Mouse (Mus musculus): Measurements from ENCODE around the gene Sntn. TPM values are rescaled to one million over a fixed set of nuclear protein-coding genes. Genes with fewer than 3 reads are reported as not detected.

Sntn gene
- 0.20 TPM in 1 of 2 replicates, not detected in the other for polyA plus RNA-seq (2015; fragmentation: Nextera tagmentation; extraction: Ambion mirVana)

- no peak within 1 kb of the TSS for H3K4me3 ChIP-seq (replicated peaks; ENCODE audit: low read length)
- H3K4me2 ChIP-seq (ENCODE audit: low read length), result no peak within 1 kb of the TSS
- 89% methylated on average over 2 of the region's 2 CpGs for WGBS
- H3K4me1 ChIP-seq (replicated peaks; ENCODE audit: control insufficient read depth, insufficient read depth, low read length), result no peaks in the 10 kb centered on the region
- H3K27me3 ChIP-seq (replicated peaks; ENCODE audit: control insufficient read depth, insufficient read depth, low read length), result no peaks in the 10 kb centered on the region
- no peak within 1 kb of the TSS for H3K9ac ChIP-seq (replicated peaks; ENCODE audit: low read depth, low read length)
- H3K9me3 ChIP-seq (ENCODE audit: control insufficient read depth, low read length), result no peaks in the 10 kb centered on the region
- H3K36me3 ChIP-seq (ENCODE audit: control insufficient read depth, insufficient read depth), result no peaks in the 10 kb centered on the region
- no peak for ATAC-seq
- H3K27ac ChIP-seq (ENCODE audit: low read length), result no peak within 1 kb of the TSS
Measured at GRCm38 (mm10) chr14:13670576-13670975, at the start of gene Sntn. Gene Sntn (plus strand): TSS chr14:13670876.

GRCm38 (mm10) chr14:13649865-13650264 is 20.8 kb upstream of the Sntn start:
- peaks cover 16% of the 10 kb centered on the region for H3K4me1 ChIP-seq (replicated peaks; ENCODE audit: control insufficient read depth, insufficient read depth, low read length)
- no peaks in the 10 kb centered on the region for H3K36me3 ChIP-seq (ENCODE audit: control insufficient read depth, insufficient read depth)
- 55% methylated on average over 1 of the region's 1 CpGs for WGBS
- H3K27me3 ChIP-seq (replicated peaks; ENCODE audit: control insufficient read depth, insufficient read depth, low read length), result no peaks in the 10 kb centered on the region
- H3K9ac ChIP-seq (replicated peaks; ENCODE audit: low read depth, low read length), result no peak overlapping the region
- peak; percentile 76 for ATAC-seq
- H3K4me3 ChIP-seq (replicated peaks; ENCODE audit: low read length), result no peak overlapping the region
- H3K4me2 ChIP-seq (ENCODE audit: low read length), result no peak overlapping the region
- no peaks in the 10 kb centered on the region for H3K9me3 ChIP-seq (ENCODE audit: control insufficient read depth, low read length)
- no peak overlapping the region for H3K27ac ChIP-seq (ENCODE audit: low read length)

GRCm38 (mm10) chr14:13651039-13651438 is 19.6 kb upstream of the Sntn start:
- no peak for ATAC-seq
- no peak overlapping the region for H3K9ac ChIP-seq (replicated peaks; ENCODE audit: low read depth, low read length)
- peak overlapping the region; percentile 0; the same call in 1 of the 2 replicates for H3K27ac ChIP-seq (ENCODE audit: low read length)
- WGBS, result 89% methylated on average over 1 of the region's 1 CpGs
- no peaks in the 10 kb centered on the region for H3K36me3 ChIP-seq (ENCODE audit: control insufficient read depth, insufficient read depth)
- no peaks in the 10 kb centered on the region for H3K27me3 ChIP-seq (replicated peaks; ENCODE audit: control insufficient read depth, insufficient read depth, low read length)
- no peak overlapping the region for H3K4me3 ChIP-seq (replicated peaks; ENCODE audit: low read length)
- H3K9me3 ChIP-seq (ENCODE audit: control insufficient read depth, low read length), result no peaks in the 10 kb centered on the region
- H3K4me2 ChIP-seq (ENCODE audit: low read length), result no peak overlapping the region
- peaks cover 16% of the 10 kb centered on the region for H3K4me1 ChIP-seq (replicated peaks; ENCODE audit: control insufficient read depth, insufficient read depth, low read length)

- no peaks in the 10 kb centered on the region for H3K36me3 ChIP-seq (ENCODE audit: control insufficient read depth, insufficient read depth)
Measured at GRCm38 (mm10) chr14:13651541-13652298, 19.0 kb upstream of the Sntn start.

GRCm38 (mm10) chr14:13686716-13687115 is 16.0 kb downstream of the Sntn start:
- 85% methylated on average over 1 of the region's 1 CpGs for WGBS
- no peaks in the 10 kb centered on the region for H3K27me3 ChIP-seq (replicated peaks; ENCODE audit: control insufficient read depth, insufficient read depth, low read length)
- no peak for ATAC-seq

More at GRCm38 (mm10) chr14:13651541-13652298, 19.0 kb upstream of the Sntn start:
- ATAC-seq, result peak; percentile 96
- WGBS, result 3% methylated on average over 2 of the region's 2 CpGs
- Histone ChIP-seq H3K9me3 (ENCODE audit: control insufficient read depth, low read length) (no peaks in the 10 kb centered on the region), H3K27me3 (replicated peaks; ENCODE audit: control insufficient read depth, insufficient read depth, low read length) (no peaks in the 10 kb centered on the region), H3K4me1 (replicated peaks; ENCODE audit: control insufficient read depth, insufficient read depth, low read length) (peaks cover 16% of the 10 kb centered on the region), H3K4me2 (ENCODE audit: low read length) (no peak overlapping the region), H3K4me3 (replicated peaks; ENCODE audit: low read length) (no peak overlapping the region), H3K27ac (ENCODE audit: low read length) (peak overlapping the region; percentile 47), H3K9ac (replicated peaks; ENCODE audit: low read depth, low read length) (no peak overlapping the region)

GRCm38 (mm10) chr14:13690426-13690825 is 19.8 kb downstream of the Sntn start:
- no peak overlapping the region for H3K4me2 ChIP-seq (ENCODE audit: low read length)
- H3K9me3 ChIP-seq (ENCODE audit: control insufficient read depth, low read length), result no peaks in the 10 kb centered on the region
- no peaks in the 10 kb centered on the region for H3K4me1 ChIP-seq (replicated peaks; ENCODE audit: control insufficient read depth, insufficient read depth, low read length)
- no peak overlapping the region for H3K4me3 ChIP-seq (replicated peaks; ENCODE audit: low read length)
- H3K27me3 ChIP-seq (replicated peaks; ENCODE audit: control insufficient read depth, insufficient read depth, low read length), result no peaks in the 10 kb centered on the region
- no peak overlapping the region for H3K9ac ChIP-seq (replicated peaks; ENCODE audit: low read depth, low read length)
- 71% methylated on average over 2 of the region's 2 CpGs for WGBS
- H3K27ac ChIP-seq (ENCODE audit: low read length), result no peak overlapping the region
- ATAC-seq, result no peak
- no peaks in the 10 kb centered on the region for H3K36me3 ChIP-seq (ENCODE audit: control insufficient read depth, insufficient read depth)

More at GRCm38 (mm10) chr14:13686716-13687115, 16.0 kb downstream of the Sntn start:
- no peak overlapping the region for H3K4me2 ChIP-seq (ENCODE audit: low read length)
- no peak overlapping the region for H3K9ac ChIP-seq (replicated peaks; ENCODE audit: low read depth, low read length)
- no peaks in the 10 kb centered on the region for H3K36me3 ChIP-seq (ENCODE audit: control insufficient read depth, insufficient read depth)
- no peak overlapping the region for H3K4me3 ChIP-seq (replicated peaks; ENCODE audit: low read length)
- no peaks in the 10 kb centered on the region for H3K4me1 ChIP-seq (replicated peaks; ENCODE audit: control insufficient read depth, insufficient read depth, low read length)
- H3K27ac ChIP-seq (ENCODE audit: low read length), result no peak overlapping the region
- no peaks in the 10 kb centered on the region for H3K9me3 ChIP-seq (ENCODE audit: control insufficient read depth, low read length)

- Histone ChIP-seq H3K4me2 (ENCODE audit: low read length) (no peak overlapping the region), H3K4me3 (replicated peaks; ENCODE audit: low read length) (no peak overlapping the region), H3K27ac (ENCODE audit: low read length) (no peak overlapping the region), H3K9me3 (ENCODE audit: control insufficient read depth, low read length) (no peaks in the 10 kb centered on the region), H3K4me1 (replicated peaks; ENCODE audit: control insufficient read depth, insufficient read depth, low read length) (no peaks in the 10 kb centered on the region), H3K36me3 (ENCODE audit: control insufficient read depth, insufficient read depth) (no peaks in the 10 kb centered on the region), H3K9ac (replicated peaks; ENCODE audit: low read depth, low read length) (no peak overlapping the region), H3K27me3 (replicated peaks; ENCODE audit: control insufficient read depth, insufficient read depth, low read length) (no peaks in the 10 kb centered on the region)
- WGBS, result 34% methylated on average over 4 of the region's 4 CpGs
- no peak for ATAC-seq
Measured at GRCm38 (mm10) chr14:13732263-13732662, 61.6 kb downstream of the Sntn start.

Other genes with a start within 250 kb of the Sntn start
- 0.14 TPM in 1 of 2 replicates, not detected in the other for gene Gm281, start 243.6 kb downstream of the Sntn start, polyA plus RNA-seq (2015; fragmentation: Nextera tagmentation; extraction: Ambion mirVana)